Mouse (Mus musculus) olfactory bulb, adult 2 months (tissue): ENCODE measurements around the gene Mta2. TPM values are rescaled to one million over a fixed set of nuclear protein-coding genes. Genes with fewer than 3 reads are reported as not detected.

Experiments used
- H3K27ac ChIP-seq: fragments of 200-500 bp; 2 replicates; pipeline ENCODE4 v1.5.1; 2012; ENCODE audit warnings: low read depth, low read length; ENCODE audit not compliant: insufficient read depth
- H3K4me1 ChIP-seq: fragments of 200-500 bp; 2 replicates; pipeline ENCODE4 v1.6.1; 2012; ENCODE audit warnings: low read length; ENCODE audit not compliant: control insufficient read depth, insufficient read depth
- H3K4me3 ChIP-seq: fragments of 200-500 bp; 2 replicates; pipeline ENCODE4 v1.5.1; 2012; ENCODE audit warnings: mild to moderate bottlenecking, low read depth, low read length, moderate library complexity; ENCODE audit not compliant: insufficient read depth
- CTCF ChIP-seq: fragments of 200-500 bp; IDR thresholded peaks from 2 replicates; pipeline ENCODE4 v1.5.1; 2012; ENCODE audit warnings: low read depth, mild to moderate bottlenecking, low read length, moderate library complexity; ENCODE audit not compliant: insufficient read depth
- POLR2A ChIP-seq: fragments of 200-500 bp; IDR thresholded peaks from 2 replicates; pipeline ENCODE4 v1.6.1; 2012; ENCODE audit warnings: mild to moderate bottlenecking, low read depth, low read length, moderate library complexity; ENCODE audit not compliant: insufficient read depth
- WGBS: fragments of 180-500 bp; shearing (Covaris S2); methylation state at CpG from one replicate; pipeline ENCODE4 v1.1.7; 2018; 5-methylcytosine and 5-hydroxymethylcytosine counted together
- polyA plus RNA-seq: library from polyadenylated mRNA; stranded (reverse); fragments of >200 nt; gene quantifications from 2 replicates; pipeline ENCODE4 v1.2.4, GENCODE M21; 2012; ENCODE audit warnings: low replicate concordance; ENCODE audit not compliant: missing spikeins, insufficient read depth, insufficient read length

Mta2 gene
- polyA plus RNA-seq, 1 experiment: not detected

GRCm38 (mm10) chr19:8991871-8992735, 50.4 kb downstream of the Mta2 start:
- TF ChIP-seq CTCF (no peak), POLR2A (no peak)
- peaks cover 38% of the 10 kb centered on the region for H3K4me1 ChIP-seq
- no peak overlapping the region for H3K4me3 ChIP-seq
- WGBS: 85% methylated on average over 13 of the region's 13 CpGs
- H3K27ac ChIP-seq: no peak overlapping the region

GRCm38 (mm10) chr19:8992769-8993624, 51.3 kb downstream of the Mta2 start:
- WGBS: 47% methylated on average over 12 of the region's 12 CpGs
- no peak for TF ChIP-seq POLR2A
- TF ChIP-seq CTCF: peak; percentile 43
- H3K4me1 ChIP-seq: peaks cover 43% of the 10 kb centered on the region

GRCm38 (mm10) chr19:8993625-8993912, 51.9 kb downstream of the Mta2 start:
- Histone ChIP-seq H3K27ac (no peak overlapping the region), H3K4me3 (no peak overlapping the region), H3K4me1 (peaks cover 38% of the 10 kb centered on the region)
- 73% methylated on average over 2 of the region's 2 CpGs for WGBS
- TF ChIP-seq POLR2A: no peak

More at GRCm38 (mm10) chr19:8992769-8993624, 51.3 kb downstream of the Mta2 start:
- H3K27ac ChIP-seq: no peak overlapping the region
- H3K4me3 ChIP-seq: no peak overlapping the region

GRCm38 (mm10) chr19:8994813-8995607, 53.3 kb downstream of the Mta2 start:
- TF ChIP-seq POLR2A: no peak
- TF ChIP-seq CTCF: no peak
- 73% methylated on average over 10 of the region's 10 CpGs for WGBS
- no peak overlapping the region for H3K27ac ChIP-seq
- peaks cover 25% of the 10 kb centered on the region for H3K4me1 ChIP-seq
- no peak overlapping the region for H3K4me3 ChIP-seq

- H3K4me3 ChIP-seq: no peak overlapping the region
- H3K4me1 ChIP-seq: peaks cover 18% of the 10 kb centered on the region
- no peak overlapping the region for H3K27ac ChIP-seq
- 90% methylated on average over 6 of the region's 6 CpGs for WGBS
- no peak for TF ChIP-seq POLR2A
- TF ChIP-seq CTCF: no peak
Observed at GRCm38 (mm10) chr19:8996601-8997000, 54.9 kb downstream of the Mta2 start.

GRCm38 (mm10) chr19:8997546-8997945, 55.9 kb downstream of the Mta2 start:
- 31% methylated on average over 4 of the region's 4 CpGs for WGBS
- H3K4me3 ChIP-seq: no peak overlapping the region
- TF ChIP-seq CTCF (no peak), POLR2A (no peak)
- H3K4me1 ChIP-seq: peaks cover 18% of the 10 kb centered on the region
- H3K27ac ChIP-seq: no peak overlapping the region

GRCm38 (mm10) chr19:8998546-8998945, 56.9 kb downstream of the Mta2 start:
- Histone ChIP-seq H3K27ac (no peak overlapping the region), H3K4me3 (no peak overlapping the region), H3K4me1 (peaks cover 12% of the 10 kb centered on the region)
- no peak for TF ChIP-seq POLR2A
- TF ChIP-seq CTCF: no peak
- WGBS: 84% methylated on average over 6 of the region's 6 CpGs

- no peak overlapping the region for H3K4me3 ChIP-seq
- 87% methylated on average over 4 of the region's 4 CpGs for WGBS
- no peak overlapping the region for H3K27ac ChIP-seq
- TF ChIP-seq CTCF: no peak
- TF ChIP-seq POLR2A: no peak
- peaks cover 12% of the 10 kb centered on the region for H3K4me1 ChIP-seq
Observed at GRCm38 (mm10) chr19:8999223-8999622, 57.5 kb downstream of the Mta2 start.

Other genes with a start within 250 kb of the Mta2 start
- gene Slc3a2, start 218.5 kb upstream of the Mta2 start, polyA plus RNA-seq: not detected in 2 replicates
- gene Wdr74, start 206.0 kb upstream of the Mta2 start, polyA plus RNA-seq: not detected in 2 replicates
- gene 1700092M07Rik, start 201.2 kb upstream of the Mta2 start, polyA plus RNA-seq: not detected in 2 replicates
- gene Stx5a, start 200.5 kb upstream of the Mta2 start, polyA plus RNA-seq: 609 TPM in 1 of 2 replicates, not detected in the other
- gene Nxf1, start 184.8 kb upstream of the Mta2 start, polyA plus RNA-seq: not detected in 2 replicates
- gene Tmem223, start 170.9 kb upstream of the Mta2 start, polyA plus RNA-seq: not detected in 2 replicates
- gene Tmem179b, start 167.4 kb upstream of the Mta2 start, polyA plus RNA-seq: not detected in 2 replicates
- gene Taf6l, start 155.5 kb upstream of the Mta2 start, polyA plus RNA-seq: not detected in 2 replicates
- gene Polr2g, start 143.3 kb upstream of the Mta2 start, polyA plus RNA-seq: not detected in 2 replicates
- gene Zbtb3, start 139.3 kb upstream of the Mta2 start, polyA plus RNA-seq: not detected in 2 replicates
- gene Ttc9c, start 122.5 kb upstream of the Mta2 start, polyA plus RNA-seq: not detected in 2 replicates
- gene Hnrnpul2, start 121.9 kb upstream of the Mta2 start, polyA plus RNA-seq: 134 and 194 TPM in 2 replicates
- not detected in 2 replicates for gene AC129217.1, start 112.1 kb upstream of the Mta2 start, polyA plus RNA-seq
- not detected in 2 replicates for gene Bscl2, start 104.4 kb upstream of the Mta2 start, polyA plus RNA-seq
- not detected in 2 replicates for gene Gng3, start 102.7 kb upstream of the Mta2 start, polyA plus RNA-seq
- not detected in 2 replicates for gene Lrrn4cl, start 91.1 kb upstream of the Mta2 start, polyA plus RNA-seq
- 403 TPM in 1 of 2 replicates, not detected in the other for gene Ubxn1, start 70.4 kb upstream of the Mta2 start, polyA plus RNA-seq
- not detected in 2 replicates for gene Uqcc3, start 61.0 kb upstream of the Mta2 start, polyA plus RNA-seq
- gene Lbhd1, start 58.1 kb upstream of the Mta2 start, polyA plus RNA-seq: not detected in 2 replicates
- gene Gm49403, start 57.9 kb upstream of the Mta2 start, polyA plus RNA-seq: not detected in 2 replicates
- not detected in 2 replicates for gene 1810009A15Rik, start 53.0 kb upstream of the Mta2 start, polyA plus RNA-seq
- not detected in 2 replicates for gene Gm49416, start 52.9 kb upstream of the Mta2 start, polyA plus RNA-seq
- gene Ints5, start 48.9 kb upstream of the Mta2 start, polyA plus RNA-seq: not detected in 2 replicates
- gene Ganab, start 43.8 kb upstream of the Mta2 start, polyA plus RNA-seq: not detected in 2 replicates
- gene B3gat3, start 21.5 kb upstream of the Mta2 start, polyA plus RNA-seq: not detected in 2 replicates
- not detected in 2 replicates for gene Rom1, start 12.5 kb upstream of the Mta2 start, polyA plus RNA-seq
- not detected in 2 replicates for gene Eml3, start 12.3 kb upstream of the Mta2 start, polyA plus RNA-seq
- gene Tut1, start 12.0 kb downstream of the Mta2 start, polyA plus RNA-seq: not detected in 2 replicates
- gene Eef1g, start 25.2 kb downstream of the Mta2 start, polyA plus RNA-seq: 678 TPM in 1 of 2 replicates, not detected in the other
- not detected in 2 replicates for gene Ahnak, start 47.4 kb downstream of the Mta2 start, polyA plus RNA-seq
- gene Scgb1a1, start 146.1 kb downstream of the Mta2 start, polyA plus RNA-seq: not detected in 2 replicates
- 72.4 TPM in 1 of 2 replicates, not detected in the other for gene Asrgl1, start 193.8 kb downstream of the Mta2 start, polyA plus RNA-seq